Mouse (Mus musculus): ENCODE measurements around the gene Bard1.

Gene Bard1

GRCm38 (mm10) chr1:71052756-71053155, 50.2 kb downstream of the Bard1 start:
- DNase-seq (ENCODE audit: low read depth, low spot score), result no peak

GRCm38 (mm10) chr1:71052252-71052651, 50.7 kb downstream of the Bard1 start:
- DNase-seq (ENCODE audit: low read depth, low spot score), result no peak

GRCm38 (mm10) chr1:71045141-71045540, 57.8 kb downstream of the Bard1 start:
- no peak for DNase-seq (ENCODE audit: low read depth, low spot score)

- DNase-seq (ENCODE audit: low read depth, low spot score), result no peak
These were observed 59.0 kb downstream of the Bard1 start for GRCm38 (mm10) chr1:71043951-71044350.

GRCm38 (mm10) chr1:71036999-71037398, 65.9 kb downstream of the Bard1 start:
- peak; percentile 51 for DNase-seq (ENCODE audit: low read depth, low spot score)

GRCm38 (mm10) chr1:71035565-71035964, 67.4 kb downstream of the Bard1 start:
- DNase-seq (ENCODE audit: low read depth, low spot score), result no peak

- no peak for DNase-seq (ENCODE audit: low read depth, low spot score)
These were observed 80.2 kb downstream of the Bard1 start for GRCm38 (mm10) chr1:71022766-71023165.

- DNase-seq (ENCODE audit: low read depth, low spot score), result peak; percentile 43
These were observed 88.6 kb downstream of the Bard1 start for GRCm38 (mm10) chr1:71014345-71014744.

GRCm38 (mm10) chr1:71005998-71006397, 96.9 kb downstream of the Bard1 start:
- DNase-seq (ENCODE audit: low read depth, low spot score), result no peak

- DNase-seq (ENCODE audit: low read depth, low spot score), result peak; percentile 70
These were observed 98.8 kb downstream of the Bard1 start for GRCm38 (mm10) chr1:71004177-71004576.

- no peak for DNase-seq (ENCODE audit: low read depth, low spot score)
These were observed 99.2 kb downstream of the Bard1 start for GRCm38 (mm10) chr1:71003741-71004140.

GRCm38 (mm10) chr1:70997377-70997993, 105.5 kb downstream of the Bard1 start:
- DNase-seq (ENCODE audit: low read depth, low spot score), result no peak

- no peak for DNase-seq (ENCODE audit: low read depth, low spot score)
These were observed 106.2 kb downstream of the Bard1 start for GRCm38 (mm10) chr1:70996766-70997165.
